Mouse (Mus musculus) spleen, postnatal 36 days (tissue): ENCODE measurements around the gene Kpna3.
"Not testable (repeated sequence)": the region's sequence is repeated elsewhere in the genome, so short reads cannot be mapped to it uniquely, and the experiment has no call there.

Source experiments
- DNase-seq, 2 experiments: peaks; one replicate each; pipeline ENCODE4 v3.0.0; 2022; ENCODE audit warnings: low spot score in 2 of 2, mixed read lengths in 1 of 2

Kpna3 gene

GRCm38 (mm10) chr14:61394745-61395144 lies 44.9 kb downstream of the Kpna3 start:
- DNase-seq: no peak

- no peak for DNase-seq
Observed at GRCm38 (mm10) chr14:61390586-61390985, 49.1 kb downstream of the Kpna3 start.

- DNase-seq: no peak
Observed at GRCm38 (mm10) chr14:61367290-61367689, 72.4 kb downstream of the Kpna3 start.

- DNase-seq: no peak
Observed at GRCm38 (mm10) chr14:61364656-61365055, 75.0 kb downstream of the Kpna3 start.

- no peak for DNase-seq
Observed at GRCm38 (mm10) chr14:61363734-61364133, 75.9 kb downstream of the Kpna3 start.

- DNase-seq: no peak
Observed at GRCm38 (mm10) chr14:61362268-61362667, 77.4 kb downstream of the Kpna3 start.

GRCm38 (mm10) chr14:61360981-61361511 lies 78.6 kb downstream of the Kpna3 start:
- no peak for DNase-seq

- peak; percentile 89 to 90 for DNase-seq
Observed at GRCm38 (mm10) chr14:61360131-61360980, 79.3 kb downstream of the Kpna3 start, which contains the start of gene Ebpl. TSS of gene Ebpl (minus strand) at chr14:61360439.

- DNase-seq: no peak
Observed at GRCm38 (mm10) chr14:61354251-61355235, 85.1 kb downstream of the Kpna3 start.

- DNase-seq: no peak
Observed at GRCm38 (mm10) chr14:61350808-61351207, 88.9 kb downstream of the Kpna3 start.

- no peak for DNase-seq
Observed at GRCm38 (mm10) chr14:61349876-61350275, 89.8 kb downstream of the Kpna3 start.

GRCm38 (mm10) chr14:61346827-61347698 lies 92.6 kb downstream of the Kpna3 start:
- no peak for DNase-seq

- DNase-seq: no peak
Observed at GRCm38 (mm10) chr14:61344590-61344989, 95.1 kb downstream of the Kpna3 start.

GRCm38 (mm10) chr14:61339381-61339780 lies 100.3 kb downstream of the Kpna3 start:
- DNase-seq: no peak

- peak; percentile 54 to 71 for DNase-seq
Observed at GRCm38 (mm10) chr14:61330996-61331561, 108.6 kb downstream of the Kpna3 start.

- no peak for DNase-seq
Observed at GRCm38 (mm10) chr14:61330591-61330990, 109.1 kb downstream of the Kpna3 start.

GRCm38 (mm10) chr14:61327618-61328450 lies 111.8 kb downstream of the Kpna3 start:
- DNase-seq: peak; percentile 72

- not testable (repeated sequence) for DNase-seq
Observed at GRCm38 (mm10) chr14:61327007-61327406, 112.7 kb downstream of the Kpna3 start.

GRCm38 (mm10) chr14:61322740-61323139 lies 116.9 kb downstream of the Kpna3 start:
- no peak for DNase-seq

- no peak for DNase-seq
Observed at GRCm38 (mm10) chr14:61321200-61321599, 118.5 kb downstream of the Kpna3 start.
